In genomic region chr15:95763464-95763863, GRCm38 (mm10) we compare ENCODE assay signal across 15 mouse cellular contexts. TPM values are rescaled to one million over a fixed set of nuclear protein-coding genes. Genes with fewer than 3 reads are reported as not detected.
DNase-seq lines count a peak whose midpoint lies in the region; ATAC-seq and TF ChIP-seq lines count a peak whose summit lies in the region.
"Had no signal": no experiment of that assay in that cellular context is flagged by ENCODE, and none has a peak within 500 bp of the region (broad histone marks: within the 10 kb centered on the region; RNA-seq: fewer than 3 reads in every experiment).

No protein-coding gene starts in this region.

- H3K4me3 ChIP-seq in forebrain, embryonic 13.5 days, result no peak overlapping the region
- H3K4me3 ChIP-seq in forebrain, embryonic 14.5 days (ENCODE audit: low read depth, low read length), result no peak overlapping the region
- no peak overlapping the region for H3K4me3 ChIP-seq in ES-E14 (ENCODE audit: insufficient read depth in 1 of 2, low read depth in 1 of 2, low read length in 2 of 2, poor library complexity in 1 of 2, severe bottlenecking in 1 of 2)
- H3K4me3 ChIP-seq: embryonic facial prominence, embryonic 13.5 days; forebrain, embryonic 15.5 days; heart, embryonic 10.5 days; heart, embryonic 15.5 days; hindbrain, embryonic 10.5 days; intestine, embryonic 15.5 days had no signal

- H3K27me3 ChIP-seq in forebrain, embryonic 13.5 days, result peaks cover 6% of the 10 kb centered on the region; the same call in 1 of the 2 replicates
- H3K27me3 ChIP-seq in forebrain, embryonic 14.5 days (replicated peaks; ENCODE audit: control insufficient read depth, insufficient read depth, low read length), result no peaks in the 10 kb centered on the region
- H3K27me3 ChIP-seq: forebrain, embryonic 15.5 days; intestine, embryonic 15.5 days had no signal

- H3K36me3 ChIP-seq in forebrain, embryonic 13.5 days (ENCODE audit: poor library complexity, severe bottlenecking), result no peaks in the 10 kb centered on the region
- H3K36me3 ChIP-seq in forebrain, embryonic 14.5 days (ENCODE audit: control insufficient read depth, insufficient read depth, low read length), result no peaks in the 10 kb centered on the region
- no peaks in the 10 kb centered on the region for H3K36me3 ChIP-seq in ES-E14 (ENCODE audit: control insufficient read depth, insufficient read depth, low read length, poor library complexity, severe bottlenecking)
- H3K36me3 ChIP-seq: embryonic facial prominence, embryonic 13.5 days; forebrain, embryonic 15.5 days; heart, embryonic 10.5 days; heart, embryonic 15.5 days; hindbrain, embryonic 10.5 days; intestine, embryonic 15.5 days had no signal

- no peaks in the 10 kb centered on the region for H3K9me3 ChIP-seq in forebrain, embryonic 13.5 days (replicated peaks)
- no peaks in the 10 kb centered on the region for H3K9me3 ChIP-seq in forebrain, embryonic 14.5 days (replicated peaks; ENCODE audit: control insufficient read depth, low read length)
- H3K9me3 ChIP-seq in ES-E14 (ENCODE audit: control insufficient read depth, insufficient read depth, low read depth, low read length), result no peaks in the 10 kb centered on the region
- H3K9me3 ChIP-seq: embryonic facial prominence, embryonic 13.5 days; forebrain, embryonic 15.5 days; heart, embryonic 10.5 days; heart, embryonic 15.5 days; hindbrain, embryonic 10.5 days; intestine, embryonic 15.5 days had no signal

- intact Hi-C loops in left cerebral cortex, postnatal 4 days (cut with DNase I), result no loop called here

- 49% methylated on average over 6 of the region's 6 CpGs for WGBS in forebrain, embryonic 13.5 days
- 42% methylated on average over 6 of the region's 6 CpGs for whole genome bisulfite sequencing in forebrain, embryonic 14.5 days

- in situ Hi-C loops in ES-E14 (cut with MboI; ENCODE audit: low sequenced_read_pairs in 2 of 2, unreplicated experiment in 2 of 2), result no loop called here

- H3K9ac ChIP-seq in forebrain, embryonic 13.5 days, result no peak overlapping the region
- H3K9ac ChIP-seq in forebrain, embryonic 14.5 days (ENCODE audit: low read length), result no peak overlapping the region
- H3K9ac ChIP-seq in ES-E14 (ENCODE audit: insufficient read depth, low read depth, low read length, poor library complexity, severe bottlenecking), result no peak overlapping the region
- H3K9ac ChIP-seq: embryonic facial prominence, embryonic 13.5 days; forebrain, embryonic 15.5 days; heart, embryonic 15.5 days; hindbrain, embryonic 14.5 days; intestine, embryonic 15.5 days had no signal

- ATAC-seq in forebrain, embryonic 13.5 days, result peak; percentile 24; the same call in 1 of the 2 replicates
- no peak for ATAC-seq in forebrain, embryonic 14.5 days

- no peak overlapping the region for H3K4me2 ChIP-seq in forebrain, embryonic 13.5 days
- no peak overlapping the region for H3K4me2 ChIP-seq in forebrain, embryonic 14.5 days (ENCODE audit: low read length)
- H3K4me2 ChIP-seq: embryonic facial prominence, embryonic 13.5 days; forebrain, embryonic 15.5 days; heart, embryonic 15.5 days; hindbrain, embryonic 14.5 days; intestine, embryonic 15.5 days had no signal

- no peaks in the 10 kb centered on the region for H3K4me1 ChIP-seq in forebrain, embryonic 13.5 days
- H3K4me1 ChIP-seq in forebrain, embryonic 14.5 days (ENCODE audit: control insufficient read depth, insufficient read depth, low read length), result no peaks in the 10 kb centered on the region
- H3K4me1 ChIP-seq in ES-E14 (ENCODE audit: control insufficient read depth in 2 of 2, insufficient read depth in 2 of 2, low read length in 2 of 2, poor library complexity in 1 of 2), result no peaks in the 10 kb centered on the region; a peak in 1 of 4 replicates
- H3K4me1 ChIP-seq: embryonic facial prominence, embryonic 13.5 days; forebrain, embryonic 15.5 days; heart, embryonic 10.5 days; heart, embryonic 15.5 days; hindbrain, embryonic 10.5 days; intestine, embryonic 15.5 days had no signal

- H3K27ac ChIP-seq in forebrain, embryonic 13.5 days, result no peak overlapping the region
- no peak overlapping the region for H3K27ac ChIP-seq in forebrain, embryonic 14.5 days (ENCODE audit: low read depth, low read length)
- H3K27ac ChIP-seq in ES-E14 (ENCODE audit: insufficient read depth, low read depth, low read length, poor library complexity, severe bottlenecking), result no peak overlapping the region
- H3K27ac ChIP-seq: embryonic facial prominence, embryonic 13.5 days; forebrain, embryonic 15.5 days; heart, embryonic 10.5 days; heart, embryonic 15.5 days; hindbrain, embryonic 10.5 days; hindbrain, embryonic 14.5 days; intestine, embryonic 15.5 days had no signal

- DNase-seq in forebrain, embryonic 14.5 days (ENCODE audit: low spot score), result no peak
- peak; percentile 34 for DNase-seq in 3134 (ENCODE audit: extremely low read depth, insufficient read length, low spot score)
- peak; percentile 35 for DNase-seq in ES-E14 (ENCODE audit: low read depth, low spot score)
- peak; percentile 45 for DNase-seq in ZHBTc4 (ENCODE audit: low read depth, low spot score)
- no peak for DNase-seq in testis, postnatal 10 days (ENCODE audit: low spot score)
- DNase-seq in cerebellum, postnatal 4 days (ENCODE audit: low spot score in 2 of 2), result no peak
- no peak for DNase-seq in left cerebral cortex, postnatal 4 days

TF ChIP-seq in ES-E14, 5 proteins besides CTCF, POLR2A, EP300 and RAD21:
- TF ChIP-seq MAFK (IDR thresholded peaks at IDR 0.05; ENCODE audit: insufficient read depth, low read depth, low read length) (peak; percentile 58; the same call in 1 of the 2 replicates), HCFC1 (IDR thresholded peaks at IDR 0.05; ENCODE audit: borderline replicate concordance, insufficient read depth, low read length) (no peak), CHD2 (IDR thresholded peaks at IDR 0.05; ENCODE audit: low read depth, low read length) (no peak), ZNF384 (IDR thresholded peaks at IDR 0.05; ENCODE audit: low read depth, low read length) (no peak), ZC3H11A (IDR thresholded peaks at IDR 0.05; ENCODE audit: borderline replicate concordance, low read depth, low read length) (no peak)

RNA-seq across cellular contexts. Expression of gene Ano6, which starts 27.2 kb away (rescaled TPM):
- 21.4 and 22.9 TPM in 2 replicates for polyA plus RNA-seq in forebrain, embryonic 13.5 days (2015; fragmentation: Nextera tagmentation; extraction: Ambion mirVana)
- 14.6 and 20.1 TPM in 2 replicates for polyA plus RNA-seq in forebrain, embryonic 14.5 days (2014; fragmentation: Nextera tagmentation; extraction: Ambion mirVana)
- 48.6 and 51.0 TPM in 2 replicates for total RNA-seq in ES-E14 (2012; rRNA removed)
- total RNA-seq in left cerebral cortex, postnatal 4 days (2021), result 10 to 100 TPM; 26.9 to 27.2 TPM

Comparison
In these comparisons a context has a peak if more than half of its experiments do, and no peak if none do; other contexts are left out.
1. DNase-seq: peak in 3134 (single experiment), ES-E14 (single experiment) and ZHBTc4 (single experiment); none in forebrain, embryonic 14.5 days (single experiment), testis, postnatal 10 days (single experiment), cerebellum, postnatal 4 days (0 of 2) and left cerebral cortex, postnatal 4 days (single experiment).